Mouse (Mus musculus) cerebellum, adult 2 months (tissue): Measurements from ENCODE around the gene Prkar1b.

Source experiments
- CTCF ChIP-seq: fragments of 200-500 bp; IDR thresholded peaks from 2 replicates; pipeline ENCODE4 v1.5.1; 2011; ENCODE audit warnings: low read depth, mild to moderate bottlenecking, control low read depth, low read length, moderate library complexity, borderline replicate concordance; ENCODE audit not compliant: insufficient read depth
- POLR2A ChIP-seq: fragments of 200-500 bp; IDR thresholded peaks from 2 replicates; pipeline ENCODE4 v1.6.1; 2011; ENCODE audit warnings: low read length, control low read depth, borderline replicate concordance; ENCODE audit not compliant: insufficient read depth

GRCm38 (mm10) chr5:139033406-139034317, 116.1 kb downstream of the Prkar1b start:
- TF ChIP-seq CTCF (no peak), POLR2A (no peak)
